ENCODE assay signal across 9 mouse cellular contexts in the genomic region with DNA sequence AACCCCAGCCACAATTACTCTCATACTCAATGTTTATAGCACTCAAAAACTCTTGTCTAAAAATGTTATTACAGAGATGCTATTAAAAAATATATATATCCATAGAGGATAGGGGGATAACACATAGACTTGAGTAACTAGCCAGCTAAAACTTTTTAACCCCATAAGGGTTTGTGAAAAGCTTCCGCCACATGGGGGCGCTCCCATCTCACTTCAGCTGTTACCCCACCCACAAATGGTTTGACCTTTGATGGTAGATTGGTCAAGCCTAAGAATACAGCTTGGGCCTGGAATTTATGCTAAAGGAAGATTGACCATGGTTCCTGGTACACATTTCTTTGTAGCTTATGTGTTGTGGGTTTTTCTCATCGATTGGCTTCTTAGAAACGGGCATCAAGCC. TPM values are rescaled to one million over a fixed set of nuclear protein-coding genes. Genes with fewer than 3 reads are reported as not detected.
A peak's percentile ranks its signal among the peaks of the same experiment; 100 is the strongest.
DNase-seq lines count a peak whose midpoint lies in the region; ATAC-seq and TF ChIP-seq lines count a peak whose summit lies in the region.
"Had no signal": no experiment of that assay in that cellular context is flagged by ENCODE, and none has a peak within 500 bp of the region (broad histone marks: within the 10 kb centered on the region; RNA-seq: fewer than 3 reads in every experiment).

No protein-coding gene starts in this region.

- peak; percentile 58 for TF ChIP-seq CTCF in left cerebral cortex, adult 2 months (IDR thresholded peaks at IDR 0.05)

- H3K4me3 ChIP-seq in left cerebral cortex, adult 2 months = no peak overlapping the region
- H3K4me3 ChIP-seq: stomach, embryonic 15.5 days had no signal

- intact Hi-C loops in left cerebral cortex, adult 2 months (cut with DNase I) = no loop called here

- DNase-seq in adrenal gland, adult (ENCODE audit: inconsistent age in 2 of 2, low spot score in 1 of 2) = peak; percentile 31 to 84
- no peak for DNase-seq in adrenal gland, adult 8-10 months
- peak in 1 of 2 experiments; percentile 22 for DNase-seq in left cerebral cortex, adult 2 months (ENCODE audit: extremely low spot score in 1 of 2, low spot score in 2 of 2)
- DNase-seq in left cerebral cortex, adult 11 months (ENCODE audit: low spot score) = no peak
- DNase-seq in R1 (ENCODE audit: low read depth, low spot score) = peak; percentile 82
- peak; percentile 52 for DNase-seq in cerebellum, postnatal 36 days
- peak; percentile 27 for DNase-seq in right cerebral cortex, postnatal 4 days

- ATAC-seq in activated CD4-positive, CD25-positive, alpha-beta regulatory T cell, adult 4 months = no peak

- H3K27ac ChIP-seq in left cerebral cortex, adult 2 months = no peak overlapping the region
- H3K27ac ChIP-seq: stomach, embryonic 15.5 days had no signal

RNA-seq across cellular contexts. Expression of a gene that starts 42.1 kb away (rescaled TPM):
- 10 to 100 TPM; 15.3 to 33.0 (median 21.5) TPM for total RNA-seq in adrenal gland, adult 8-10 months (2022)
- total RNA-seq in left cerebral cortex, adult 2 months (2021) = 100 to 1,000 TPM; 146 to 155 TPM
- not detected for polyA plus RNA-seq in activated CD4-positive, CD25-positive, alpha-beta regulatory T cell, adult 4 months (2017; shearing (Covaris generic))

Comparison
In these comparisons a context has a peak if more than half of its experiments do, and no peak if none do; other contexts are left out.
1. DNase-seq: peak in adrenal gland, adult (2 of 2), R1 (single experiment), cerebellum, postnatal 36 days (2 of 2) and right cerebral cortex, postnatal 4 days (single experiment); none in adrenal gland, adult 8-10 months (single experiment) and left cerebral cortex, adult 11 months (single experiment).
2. RNA of a gene that starts 42.1 kb away (total RNA-seq): 146 to 155 TPM in left cerebral cortex, adult 2 months; 15.3 to 33.0 TPM in adrenal gland, adult 8-10 months; every median in the first group is over 4 times any median in the second.